Mouse (Mus musculus): ENCODE measurements around the gene Eme1. TPM values are rescaled to one million over a fixed set of nuclear protein-coding genes. Genes with fewer than 3 reads are reported as not detected.
"Not testable (repeated sequence)": the region's sequence is repeated elsewhere in the genome, so short reads cannot be mapped to it uniquely, and the experiment has no call there.

The Eme1 gene
- polyA plus RNA-seq, 1 experiment from 2014 or later, result 21.4 TPM

DNA sequence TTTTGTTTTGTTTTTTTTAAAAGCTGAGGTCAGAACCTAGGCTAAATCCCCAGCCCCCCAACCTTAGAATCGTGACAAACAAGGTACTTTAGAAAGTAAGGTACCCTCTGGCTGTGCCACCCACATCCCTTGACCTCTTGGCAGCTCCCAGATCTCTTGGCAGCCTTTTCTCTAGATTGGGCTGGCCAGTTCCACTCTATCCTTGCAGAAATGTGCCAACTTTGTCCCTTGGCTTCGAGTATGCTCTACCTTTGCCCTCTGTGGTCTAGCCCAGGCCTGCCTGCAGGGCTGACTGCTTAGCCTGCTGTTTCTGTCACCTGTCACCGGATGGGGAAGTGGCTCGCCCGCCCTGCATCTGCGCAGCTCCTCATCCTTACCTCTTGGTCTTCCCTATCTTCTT is 11.5 kb upstream of the Eme1 start:
- WGBS, result 91% methylated on average over 6 of the region's 6 CpGs
- no peak for ATAC-seq (ENCODE audit: low read depth)
- H3K36me3 ChIP-seq (ENCODE audit: control insufficient read depth, insufficient read depth, low read length), result peaks cover 39% of the 10 kb centered on the region
- no peak overlapping the region for H3K27ac ChIP-seq (ENCODE audit: low read length)
- no peak overlapping the region for H3K4me3 ChIP-seq (ENCODE audit: low read length)
- H3K4me2 ChIP-seq (ENCODE audit: low read depth, low read length), result no peak overlapping the region
- no peaks in the 10 kb centered on the region for H3K9me3 ChIP-seq (ENCODE audit: control insufficient read depth, low read length)
- H3K4me1 ChIP-seq (replicated peaks; ENCODE audit: control insufficient read depth, insufficient read depth, low read length), result no peaks in the 10 kb centered on the region
- H3K27me3 ChIP-seq (ENCODE audit: control insufficient read depth, insufficient read depth, low read depth, low read length), result no peaks in the 10 kb centered on the region
- H3K9ac ChIP-seq (ENCODE audit: low read length), result no peak overlapping the region

- peak; percentile 36; the same call in 1 of the 2 replicates for ATAC-seq (ENCODE audit: low read depth)
- Histone ChIP-seq H3K27me3 (ENCODE audit: control insufficient read depth, insufficient read depth, low read depth, low read length) (no peaks in the 10 kb centered on the region), H3K4me1 (replicated peaks; ENCODE audit: control insufficient read depth, insufficient read depth, low read length) (no peaks in the 10 kb centered on the region), H3K4me2 (ENCODE audit: low read depth, low read length) (no peak overlapping the region), H3K36me3 (ENCODE audit: control insufficient read depth, insufficient read depth, low read length) (peaks cover 18% of the 10 kb centered on the region), H3K9ac (ENCODE audit: low read length) (no peak overlapping the region), H3K27ac (ENCODE audit: low read length) (no peak overlapping the region), H3K4me3 (ENCODE audit: low read length) (no peak overlapping the region), H3K9me3 (ENCODE audit: control insufficient read depth, low read length) (no peaks in the 10 kb centered on the region)
- WGBS, result 41% methylated on average over 1 of the region's 1 CpGs
These were observed 7.6 kb upstream of the Eme1 start for GRCm38 (mm10) chr11:94661344-94661743.

DNA sequence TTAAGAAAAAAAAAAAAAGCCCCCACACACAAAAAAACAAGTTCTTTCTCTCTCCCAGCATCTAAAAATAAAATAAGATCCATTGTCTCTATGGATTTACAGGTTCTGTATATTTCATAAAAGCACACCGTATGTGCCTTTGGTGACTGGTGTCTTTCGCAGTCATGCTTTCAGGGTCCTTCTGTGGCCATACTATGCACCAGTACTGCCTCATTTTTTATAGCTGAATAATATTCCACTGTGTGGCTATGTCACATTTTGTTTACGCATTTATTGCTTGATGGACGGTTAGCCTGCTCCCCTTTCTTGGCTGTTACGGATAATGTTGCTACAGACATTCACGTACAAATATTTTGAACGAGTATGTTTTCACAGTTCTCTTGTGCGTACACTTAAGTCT is 791 bp downstream of the Eme1 start:
- no peak for ATAC-seq (ENCODE audit: low read depth)
- H3K4me1 ChIP-seq (replicated peaks; ENCODE audit: control insufficient read depth, insufficient read depth, low read length), result peaks cover 13% of the 10 kb centered on the region
- H3K27me3 ChIP-seq (ENCODE audit: control insufficient read depth, insufficient read depth, low read depth, low read length), result no peaks in the 10 kb centered on the region
- H3K9me3 ChIP-seq (ENCODE audit: control insufficient read depth, low read length), result no peaks in the 10 kb centered on the region
- H3K4me2 ChIP-seq (ENCODE audit: low read depth, low read length), result peak overlapping the region; percentile 76
- peak overlapping the region; percentile 77 for H3K9ac ChIP-seq (ENCODE audit: low read length)
- H3K27ac ChIP-seq (ENCODE audit: low read length), result no peak overlapping the region
- H3K36me3 ChIP-seq (ENCODE audit: control insufficient read depth, insufficient read depth, low read length), result peaks cover 14% of the 10 kb centered on the region
- H3K4me3 ChIP-seq (ENCODE audit: low read length), result peak overlapping the region; percentile 78
- 41% methylated on average over 8 of the region's 8 CpGs for WGBS

DNA sequence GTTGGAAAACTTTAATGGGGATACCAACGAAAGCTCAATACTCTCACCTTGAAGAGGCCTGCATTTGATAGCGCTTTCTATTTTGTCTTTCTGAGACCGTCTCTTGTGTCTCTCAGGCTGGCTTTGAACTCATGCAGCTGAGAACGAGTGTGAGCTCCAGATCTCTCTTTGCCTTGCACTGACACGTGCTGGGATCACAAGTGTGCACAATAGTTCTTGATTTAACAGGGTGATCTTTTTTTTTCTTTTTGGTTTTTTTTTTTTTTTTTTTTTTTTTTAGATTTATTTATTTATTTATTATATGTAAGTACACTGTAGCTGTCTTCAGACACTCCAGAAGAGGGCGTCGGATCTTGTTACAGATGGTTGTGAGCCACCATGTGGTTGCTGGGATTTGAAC is 2.5 kb downstream of the Eme1 start:
- not testable (repeated sequence) for H3K27me3 ChIP-seq (ENCODE audit: control insufficient read depth, insufficient read depth, low read depth, low read length); H3K9ac ChIP-seq (ENCODE audit: low read length); H3K4me2 ChIP-seq (ENCODE audit: low read depth, low read length); H3K4me3 ChIP-seq (ENCODE audit: low read length); H3K27ac ChIP-seq (ENCODE audit: low read length); ATAC-seq (ENCODE audit: low read depth); H3K9me3 ChIP-seq (ENCODE audit: control insufficient read depth, low read length)
- 95% methylated on average over 5 of the region's 7 CpGs for WGBS
- peaks cover 13% of the 10 kb centered on the region for H3K4me1 ChIP-seq (replicated peaks; ENCODE audit: control insufficient read depth, insufficient read depth, low read length)
- peaks cover 29% of the 10 kb centered on the region for H3K36me3 ChIP-seq (ENCODE audit: control insufficient read depth, insufficient read depth, low read length)

DNA sequence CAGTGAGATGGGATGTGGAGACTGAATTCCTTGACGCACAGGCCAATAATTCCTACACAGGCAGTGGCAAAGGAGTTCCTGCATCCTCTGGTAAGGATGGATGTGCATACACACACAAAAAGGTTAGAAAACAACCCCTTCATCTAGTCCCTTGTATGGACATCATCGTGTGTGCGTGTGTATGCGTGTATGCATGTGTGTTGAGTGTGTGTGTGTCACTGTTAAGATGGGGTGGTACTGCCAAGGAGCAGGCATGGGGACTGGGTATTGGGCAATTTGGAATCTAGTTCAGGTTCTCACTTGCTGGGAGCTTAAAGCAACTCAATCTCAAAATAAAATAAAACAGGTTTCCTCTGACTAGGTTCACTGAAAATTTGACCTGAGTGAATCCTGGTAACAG is 7.3 kb downstream of the Eme1 start:
- WGBS, result 92% methylated on average over 4 of the region's 4 CpGs
- Histone ChIP-seq H3K9me3 (ENCODE audit: control insufficient read depth, low read length) (no peaks in the 10 kb centered on the region), H3K4me1 (replicated peaks; ENCODE audit: control insufficient read depth, insufficient read depth, low read length) (no peaks in the 10 kb centered on the region), H3K27me3 (ENCODE audit: control insufficient read depth, insufficient read depth, low read depth, low read length) (no peaks in the 10 kb centered on the region), H3K4me3 (ENCODE audit: low read length) (no peak overlapping the region), H3K36me3 (ENCODE audit: control insufficient read depth, insufficient read depth, low read length) (peaks cover 60% of the 10 kb centered on the region), H3K27ac (ENCODE audit: low read length) (no peak overlapping the region), H3K9ac (ENCODE audit: low read length) (no peak overlapping the region), H3K4me2 (ENCODE audit: low read depth, low read length) (no peak overlapping the region)
- no peak for ATAC-seq (ENCODE audit: low read depth)

GRCm38 (mm10) chr11:94644461-94645219 is 9.1 kb downstream of the Eme1 start:
- no peak overlapping the region for H3K4me2 ChIP-seq (ENCODE audit: low read depth, low read length)
- no peak overlapping the region for H3K9ac ChIP-seq (ENCODE audit: low read length)
- no peaks in the 10 kb centered on the region for H3K4me1 ChIP-seq (replicated peaks; ENCODE audit: control insufficient read depth, insufficient read depth, low read length)
- no peak for ATAC-seq (ENCODE audit: low read depth)
- 81% methylated on average over 8 of the region's 8 CpGs for WGBS
- peaks cover 62% of the 10 kb centered on the region for H3K36me3 ChIP-seq (ENCODE audit: control insufficient read depth, insufficient read depth, low read length)
- no peak overlapping the region for H3K27ac ChIP-seq (ENCODE audit: low read length)
- H3K27me3 ChIP-seq (ENCODE audit: control insufficient read depth, insufficient read depth, low read depth, low read length), result no peaks in the 10 kb centered on the region
- H3K9me3 ChIP-seq (ENCODE audit: control insufficient read depth, low read length), result no peaks in the 10 kb centered on the region
- H3K4me3 ChIP-seq (ENCODE audit: low read length), result no peak overlapping the region

GRCm38 (mm10) chr11:94634431-94634830 is 19.3 kb downstream of the Eme1 start:
- Histone ChIP-seq H3K27ac (ENCODE audit: low read length) (no peak overlapping the region), H3K4me3 (ENCODE audit: low read length) (no peak overlapping the region), H3K9ac (ENCODE audit: low read length) (no peak overlapping the region), H3K9me3 (ENCODE audit: control insufficient read depth, low read length) (no peaks in the 10 kb centered on the region), H3K36me3 (ENCODE audit: control insufficient read depth, insufficient read depth, low read length) (peaks cover 66% of the 10 kb centered on the region), H3K4me2 (ENCODE audit: low read depth, low read length) (no peak overlapping the region), H3K4me1 (replicated peaks; ENCODE audit: control insufficient read depth, insufficient read depth, low read length) (peaks cover 8% of the 10 kb centered on the region; the same call in 1 of the 2 replicates), H3K27me3 (ENCODE audit: control insufficient read depth, insufficient read depth, low read depth, low read length) (no peaks in the 10 kb centered on the region)
- no peak for ATAC-seq (ENCODE audit: low read depth)
- WGBS, result 90% methylated on average over 5 of the region's 5 CpGs

DNA sequence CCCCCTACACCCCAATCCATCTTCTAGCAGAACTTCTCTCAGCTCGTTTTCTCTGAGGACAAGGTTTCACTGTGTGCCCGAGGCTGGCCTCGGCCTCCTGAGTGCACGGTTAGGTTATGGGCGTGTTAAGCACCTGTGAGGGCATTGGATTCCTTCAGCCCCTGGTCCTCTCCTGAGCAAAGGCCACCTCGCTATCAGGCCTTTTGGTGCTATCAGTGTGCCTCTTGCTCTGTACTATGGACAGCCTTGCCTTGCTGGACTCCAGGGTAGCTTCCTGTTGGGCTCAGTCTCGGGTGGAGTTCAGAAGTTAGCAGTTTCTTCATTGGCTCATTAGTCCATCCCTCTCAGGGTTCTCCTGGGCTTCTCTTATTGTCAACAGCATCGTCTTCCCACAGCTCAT is 20.8 kb downstream of the Eme1 start:
- Histone ChIP-seq H3K4me1 (replicated peaks; ENCODE audit: control insufficient read depth, insufficient read depth, low read length) (peaks cover 8% of the 10 kb centered on the region; the same call in 1 of the 2 replicates), H3K9ac (ENCODE audit: low read length) (no peak overlapping the region), H3K9me3 (ENCODE audit: control insufficient read depth, low read length) (no peaks in the 10 kb centered on the region), H3K4me2 (ENCODE audit: low read depth, low read length) (no peak overlapping the region), H3K4me3 (ENCODE audit: low read length) (no peak overlapping the region), H3K27me3 (ENCODE audit: control insufficient read depth, insufficient read depth, low read depth, low read length) (no peaks in the 10 kb centered on the region), H3K27ac (ENCODE audit: low read length) (no peak overlapping the region), H3K36me3 (ENCODE audit: control insufficient read depth, insufficient read depth, low read length) (peaks cover 53% of the 10 kb centered on the region)
- no peak for ATAC-seq (ENCODE audit: low read depth)
- WGBS, result 85% methylated on average over 8 of the region's 8 CpGs

- 97% methylated on average over 5 of the region's 5 CpGs for WGBS
- Histone ChIP-seq H3K4me2 (ENCODE audit: low read depth, low read length) (no peak overlapping the region), H3K27me3 (ENCODE audit: control insufficient read depth, insufficient read depth, low read depth, low read length) (no peaks in the 10 kb centered on the region), H3K36me3 (ENCODE audit: control insufficient read depth, insufficient read depth, low read length) (peaks cover 46% of the 10 kb centered on the region), H3K27ac (ENCODE audit: low read length) (no peak overlapping the region), H3K4me3 (ENCODE audit: low read length) (no peak overlapping the region), H3K9ac (ENCODE audit: low read length) (no peak overlapping the region), H3K9me3 (ENCODE audit: control insufficient read depth, low read length) (no peaks in the 10 kb centered on the region), H3K4me1 (replicated peaks; ENCODE audit: control insufficient read depth, insufficient read depth, low read length) (peaks cover 8% of the 10 kb centered on the region; the same call in 1 of the 2 replicates)
- ATAC-seq (ENCODE audit: low read depth), result no peak
These were observed 21.8 kb downstream of the Eme1 start for GRCm38 (mm10) chr11:94631969-94632368.

Measured in lung, embryonic 16.5 days (tissue).